Mouse (Mus musculus): ENCODE measurements around the gene Rd3l.

Rd3l gene

DNA sequence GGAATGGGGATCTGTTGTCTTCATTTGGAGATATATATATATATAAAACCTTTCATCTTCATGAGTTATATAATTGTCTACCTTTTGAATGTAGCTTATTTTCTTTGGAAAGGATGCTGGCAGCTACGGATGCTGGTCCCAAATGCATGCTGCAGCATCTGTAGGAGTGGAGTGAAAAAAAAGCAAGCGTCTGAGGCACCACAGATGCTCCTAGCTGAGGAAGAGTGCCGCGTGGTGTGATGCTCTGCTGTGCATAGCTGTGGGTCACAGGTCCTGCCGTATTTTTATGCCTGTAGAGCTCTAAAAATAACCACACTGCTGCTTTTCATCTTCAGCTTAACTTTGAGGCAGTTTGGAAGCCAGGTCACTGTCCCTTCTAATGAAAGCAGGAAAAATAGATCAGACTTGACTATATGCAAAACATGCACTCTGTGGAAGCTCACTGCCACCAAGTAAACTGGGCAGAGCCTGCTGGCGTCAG lies at the start of gene Rd3l:
Rd3l (minus strand) TSS at position 431 of the 481 bp plus-strand sequence.
- DNase-seq (ENCODE audit: low spot score) = no peak

DNA sequence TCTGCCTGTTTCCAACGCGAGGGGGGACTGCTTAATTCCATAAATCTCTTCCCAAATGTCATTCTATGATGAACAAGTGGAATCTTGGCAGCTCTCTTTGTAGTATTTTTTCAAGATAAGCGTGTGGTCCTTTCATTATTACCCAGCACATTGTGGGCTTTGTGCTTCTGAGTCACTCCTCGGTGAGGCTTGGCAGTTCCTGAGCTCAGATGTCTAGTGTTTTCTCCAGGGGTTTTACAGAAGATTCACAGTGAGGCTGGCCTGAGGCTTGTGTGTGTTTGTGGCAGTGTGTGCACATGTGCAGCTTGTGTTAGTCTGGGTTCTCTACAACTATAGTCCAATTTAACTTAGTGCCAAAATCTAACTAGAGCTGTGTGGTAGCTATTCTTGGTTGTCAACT lies 46.3 kb upstream of the Rd3l start:
- no peak for DNase-seq (ENCODE audit: low spot score)

DNA sequence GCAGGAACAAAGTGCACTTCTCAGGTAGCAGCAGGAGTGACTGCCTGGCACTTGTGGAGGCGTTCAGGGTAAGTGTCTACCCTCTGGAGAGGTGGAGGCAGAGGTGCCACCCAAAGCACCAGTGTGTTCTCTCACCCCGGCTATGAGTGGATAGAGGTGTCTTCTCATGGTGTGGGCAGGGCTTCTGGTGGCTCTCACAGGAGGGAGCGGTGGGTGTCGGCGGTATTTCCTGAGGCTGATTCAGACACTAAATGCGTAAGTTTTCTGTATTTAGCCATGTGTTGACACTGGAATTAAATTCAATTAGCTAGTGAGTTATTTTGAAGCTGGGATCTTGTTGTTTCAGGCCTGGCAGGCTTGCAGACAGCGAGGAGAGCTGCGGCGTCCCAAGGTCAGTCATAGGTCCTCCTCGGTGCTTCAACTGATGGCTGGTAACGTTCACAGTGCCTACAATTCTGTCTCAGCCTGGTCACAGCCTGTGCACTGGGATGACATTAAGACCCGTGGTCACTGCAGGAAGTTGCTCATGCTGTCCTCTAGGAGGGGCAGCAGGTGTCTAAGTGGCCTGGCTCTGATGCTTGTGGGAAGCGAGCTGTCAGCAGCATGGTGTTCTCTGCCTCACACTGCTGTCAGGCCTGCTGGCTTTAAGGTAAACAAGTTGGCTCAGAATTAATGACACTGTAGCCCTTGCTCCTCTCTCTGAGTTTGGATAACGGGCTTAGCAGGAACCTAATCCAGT lies 45.0 kb upstream of the Rd3l start:
- DNase-seq (ENCODE audit: low spot score) = no peak

DNA sequence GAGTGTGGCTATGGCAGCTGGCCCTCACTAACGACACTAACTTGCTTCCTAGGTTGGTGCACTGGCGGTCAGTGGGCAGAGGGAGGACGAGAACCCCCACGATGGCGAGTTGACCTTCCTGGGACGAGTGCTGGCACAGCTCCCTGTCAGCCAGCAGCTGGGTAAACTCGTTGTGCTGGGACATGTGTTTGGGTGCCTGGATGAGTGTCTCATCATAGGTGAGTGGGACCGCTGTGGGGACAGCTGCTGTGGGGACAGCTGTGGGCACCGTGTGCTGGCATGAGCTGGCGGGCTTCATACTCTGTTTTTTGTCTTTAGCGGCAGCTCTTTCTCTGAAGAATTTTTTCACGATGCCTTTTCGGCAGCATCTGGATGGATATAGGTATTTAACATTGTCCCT lies 44.3 kb upstream of the Rd3l start:
- DNase-seq (ENCODE audit: low spot score) = no peak

DNA sequence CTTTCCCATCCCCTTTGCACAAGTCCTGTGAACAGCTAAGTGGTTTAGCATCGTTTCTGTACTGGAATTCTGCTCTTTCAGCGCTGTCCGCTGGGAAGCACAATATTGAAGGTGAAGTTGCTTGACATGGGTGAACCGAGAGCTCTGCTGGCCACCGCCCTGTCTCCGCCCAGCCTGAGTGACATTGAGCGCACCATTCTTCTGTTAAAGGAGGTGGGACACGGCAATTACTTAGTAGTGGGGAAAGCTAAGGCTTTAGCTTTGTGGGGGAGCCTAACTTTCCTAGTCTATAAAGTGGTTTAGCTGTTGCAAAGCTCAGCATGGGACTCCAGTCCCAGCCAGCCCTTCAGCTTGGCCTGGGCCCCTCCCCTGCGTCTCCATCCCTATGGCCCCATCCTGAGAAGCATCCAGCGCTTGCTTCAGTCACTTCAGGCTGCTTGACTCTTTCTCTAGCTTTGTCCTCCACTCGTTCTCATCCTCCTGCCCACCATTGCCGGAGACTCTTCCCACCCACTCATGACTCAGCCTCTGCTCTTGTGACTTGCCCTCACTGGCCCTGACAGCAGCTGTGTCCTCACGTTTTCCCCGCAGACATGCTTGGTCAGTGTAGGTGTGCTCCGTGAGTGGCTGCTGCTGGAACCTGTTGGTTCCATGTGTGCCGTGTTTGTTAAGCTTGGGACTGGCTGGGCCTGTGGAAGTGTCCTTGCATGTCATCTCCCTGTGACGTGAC lies 43.6 kb upstream of the Rd3l start:
- no peak for DNase-seq (ENCODE audit: low spot score)

DNA sequence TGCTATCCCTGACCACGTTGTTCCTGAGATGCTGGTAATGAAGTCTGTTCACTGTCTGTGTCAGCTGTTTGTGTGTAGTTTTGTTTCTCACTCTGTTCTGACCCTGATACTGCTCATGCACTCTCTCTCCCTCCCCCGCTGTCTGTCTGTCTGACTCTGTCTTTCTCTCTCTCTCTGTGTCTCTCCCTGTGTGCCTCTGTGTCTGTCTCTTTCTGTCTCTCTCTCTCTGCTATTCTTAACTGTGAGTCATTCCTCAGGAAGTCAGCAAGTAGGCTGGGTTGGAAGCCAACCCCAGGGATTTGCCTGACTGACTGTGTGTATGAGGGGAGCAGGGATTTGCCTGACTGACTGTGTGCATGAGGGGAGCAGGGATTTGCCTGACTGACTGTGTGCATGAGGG lies 42.2 kb upstream of the Rd3l start:
- DNase-seq (ENCODE audit: low spot score) = no peak

DNA sequence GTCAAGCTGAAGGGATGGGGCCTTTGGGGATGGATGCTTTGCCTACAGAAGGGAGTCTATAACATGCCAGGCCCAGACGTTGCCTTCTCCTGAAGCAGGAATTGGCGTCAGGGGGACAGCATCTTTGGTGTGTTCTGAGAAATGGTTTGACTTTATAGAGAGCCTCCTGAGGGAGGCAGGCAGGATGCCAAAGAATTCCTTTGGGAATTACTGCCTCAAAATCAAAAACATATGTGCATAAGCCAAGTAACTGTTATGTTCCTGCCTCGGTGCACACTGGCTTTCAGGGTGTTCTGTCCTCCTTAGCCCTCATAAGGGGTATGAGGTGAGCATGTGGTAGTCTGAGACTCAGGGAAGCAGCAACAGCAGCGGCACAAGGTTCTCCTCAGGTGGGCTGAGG lies 35.2 kb upstream of the Rd3l start:
- DNase-seq (ENCODE audit: low spot score) = no peak

DNA sequence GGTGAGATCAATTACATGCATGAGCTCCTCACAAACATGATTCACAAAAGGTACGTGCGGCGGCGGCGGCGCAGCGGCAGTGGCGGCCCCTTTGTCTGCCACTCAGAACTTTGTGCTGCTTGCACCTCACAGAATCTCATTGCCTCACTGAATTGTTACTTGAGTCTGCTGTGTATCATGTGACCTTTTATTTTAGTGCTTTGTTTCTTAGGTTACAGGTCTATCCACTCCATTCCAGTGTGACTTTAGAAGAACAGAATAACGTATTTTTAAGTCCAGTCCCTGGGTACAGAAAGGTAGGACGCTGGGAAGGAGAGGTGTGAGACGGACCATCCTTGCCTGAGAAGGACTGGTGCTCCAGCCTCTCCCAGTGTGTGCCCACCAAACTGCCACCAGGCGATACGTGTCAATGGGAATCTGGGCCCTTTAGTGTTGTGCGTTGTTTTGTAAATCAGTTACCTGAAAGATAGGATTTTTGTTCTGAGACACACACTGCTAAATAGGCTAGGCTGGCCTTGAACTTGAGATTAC lies 32.2 kb upstream of the Rd3l start:
- no peak for DNase-seq (ENCODE audit: low spot score)

DNA sequence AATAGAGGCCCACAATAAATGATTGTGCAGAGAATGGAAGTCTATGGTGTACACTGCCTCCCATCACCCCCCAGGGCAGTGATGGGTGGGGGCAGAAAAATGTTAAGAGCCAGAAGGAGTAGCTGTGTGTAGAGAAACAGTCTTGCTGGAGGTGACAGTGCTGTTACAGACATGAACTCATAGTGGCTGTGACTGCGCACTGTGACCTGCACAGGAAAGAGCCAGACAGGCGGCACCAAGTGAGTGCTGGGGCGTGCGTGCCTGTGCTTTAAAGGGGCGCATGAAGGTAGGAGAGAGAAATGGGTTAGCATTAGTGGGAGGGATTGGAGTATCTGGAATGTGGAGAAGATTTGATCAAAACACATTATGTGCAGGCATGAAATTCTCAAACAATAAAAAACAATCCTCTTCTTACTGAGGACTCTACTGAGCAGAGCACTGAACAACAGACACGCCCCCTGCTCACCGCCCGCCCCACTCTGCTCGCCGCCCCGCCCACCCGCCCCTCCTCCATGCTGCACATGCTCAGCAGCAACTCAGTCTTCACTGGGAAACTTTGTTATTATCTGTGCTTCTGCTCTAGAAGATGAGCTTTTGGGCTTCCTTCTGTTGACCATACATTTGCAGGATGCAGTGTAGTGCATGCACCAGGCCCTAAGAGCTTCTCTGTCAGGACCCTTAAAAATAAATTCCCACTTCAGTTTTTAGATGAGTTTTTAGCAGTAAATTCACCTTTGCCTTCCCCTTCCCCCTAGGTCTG lies 31.6 kb upstream of the Rd3l start:
- DNase-seq (ENCODE audit: low spot score) = no peak

DNA sequence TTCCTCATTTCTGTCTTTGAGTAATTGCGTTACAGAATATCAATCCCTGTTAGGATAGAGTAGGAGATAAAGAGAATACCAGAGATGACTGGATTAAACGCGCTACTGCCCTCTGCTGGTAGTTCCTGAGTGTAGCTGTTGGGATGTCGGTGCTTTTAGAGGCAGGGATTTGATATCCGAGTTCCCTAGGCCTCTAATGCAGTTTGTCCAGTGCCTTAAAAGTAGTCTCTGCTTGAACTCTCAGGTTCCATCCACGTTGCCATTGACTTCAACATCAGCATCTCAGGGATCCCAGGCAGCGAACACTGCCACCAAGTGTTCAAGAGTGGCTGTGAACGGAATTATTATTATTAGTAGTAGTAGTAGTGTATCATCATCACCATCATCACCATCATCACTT lies 20.1 kb upstream of the Rd3l start:
- peak; percentile 80 for DNase-seq (ENCODE audit: low spot score)

DNA sequence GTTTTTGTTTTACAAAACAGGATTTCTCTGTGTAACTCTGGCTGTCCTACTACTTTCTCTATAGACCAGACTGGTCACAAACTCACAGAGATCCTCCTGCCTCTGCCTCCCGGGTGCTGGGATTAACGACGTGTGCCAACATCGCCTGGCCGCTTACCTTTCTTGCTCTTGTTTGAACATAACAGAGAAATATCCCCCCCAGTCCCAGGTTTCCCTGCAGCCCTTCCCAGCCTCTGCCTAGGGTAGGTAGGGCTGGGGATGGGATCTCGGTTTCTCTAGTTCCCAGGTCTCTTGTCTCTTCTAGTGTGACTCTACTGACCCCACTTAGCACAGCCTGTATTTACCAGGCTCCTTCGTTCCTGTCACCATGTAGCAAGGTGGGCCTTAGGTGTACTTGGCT lies 18.6 kb upstream of the Rd3l start:
- no peak for DNase-seq (ENCODE audit: low spot score)

DNA sequence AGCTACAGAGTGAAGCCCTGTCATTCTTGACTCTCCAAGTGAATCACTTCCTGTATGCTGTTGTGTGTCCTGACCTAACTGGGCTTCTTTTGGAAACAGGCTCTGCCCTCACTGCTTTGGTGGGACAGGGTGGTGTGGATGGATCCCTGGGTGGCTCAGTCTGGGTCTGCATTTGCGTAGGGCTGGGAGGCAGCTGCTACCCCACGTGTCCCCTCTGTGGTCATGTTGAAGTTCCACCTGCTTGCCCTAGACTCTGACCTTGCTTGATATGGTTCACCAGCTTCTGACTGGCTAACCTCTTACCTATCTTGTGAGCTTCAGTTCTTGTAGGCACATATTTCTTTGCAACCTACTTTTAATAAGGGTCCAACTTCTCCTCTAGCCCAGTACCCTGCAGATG lies 14.0 kb upstream of the Rd3l start:
- DNase-seq (ENCODE audit: low spot score) = no peak

DNA sequence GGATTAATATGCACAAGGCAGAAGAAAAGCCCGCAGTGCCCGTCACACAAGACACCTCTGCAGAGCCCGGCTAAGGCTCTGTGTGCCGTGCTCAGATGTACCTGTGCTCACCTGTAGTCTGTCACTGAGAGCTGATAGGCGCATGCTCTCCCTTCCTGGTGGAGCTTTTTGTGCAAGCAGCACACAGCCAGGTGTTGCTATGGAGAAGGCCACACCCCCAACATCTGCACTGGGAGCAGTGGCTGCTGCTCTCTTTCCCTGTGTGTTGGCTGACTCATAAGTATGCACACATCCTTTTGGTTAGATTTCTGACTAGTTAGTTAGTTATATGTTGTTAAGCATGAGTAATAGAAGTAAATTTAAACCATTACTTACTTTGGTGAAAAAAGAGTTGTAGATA lies 11.5 kb upstream of the Rd3l start:
- DNase-seq (ENCODE audit: low spot score) = no peak

DNA sequence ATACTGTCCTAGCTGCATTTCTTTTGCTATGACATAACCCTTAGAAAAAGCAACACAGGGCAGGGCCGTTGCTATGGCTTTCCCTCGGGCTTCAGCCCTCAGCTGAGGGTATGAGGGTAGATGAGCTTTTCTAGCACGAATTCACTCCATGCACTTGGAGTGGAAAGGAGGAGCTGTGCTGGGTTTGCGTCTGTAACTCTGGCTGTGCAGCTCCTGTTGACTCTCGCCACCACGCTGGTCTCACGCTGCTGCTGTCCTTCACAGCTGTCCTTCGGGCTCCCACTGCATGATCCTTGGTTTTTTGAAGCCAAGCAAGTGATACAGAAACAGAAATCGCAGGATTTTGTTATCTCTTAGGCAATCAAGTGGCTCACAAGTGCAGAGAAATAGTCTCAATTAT lies 5.6 kb upstream of the Rd3l start:
- no peak for DNase-seq (ENCODE audit: low spot score)

DNA sequence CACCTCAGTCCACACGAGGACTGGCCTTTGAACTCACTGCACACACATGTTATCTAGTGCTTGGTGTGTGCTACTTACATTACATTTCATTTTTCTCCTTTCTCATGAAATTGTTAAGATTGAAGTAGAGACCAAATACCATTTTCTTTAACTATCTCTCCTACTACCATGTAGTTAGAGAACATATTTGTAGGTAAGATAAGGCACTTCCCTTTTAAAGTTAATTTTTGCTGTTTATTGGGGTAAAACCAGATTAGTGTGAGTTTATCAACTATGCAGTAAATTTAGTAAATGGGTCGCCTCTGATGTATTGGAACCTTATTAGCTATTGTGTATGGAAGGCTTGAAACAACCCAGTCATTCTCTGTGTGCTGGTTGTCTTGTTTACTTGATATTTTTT lies 2.0 kb upstream of the Rd3l start:
- no peak for DNase-seq (ENCODE audit: low spot score)

DNA sequence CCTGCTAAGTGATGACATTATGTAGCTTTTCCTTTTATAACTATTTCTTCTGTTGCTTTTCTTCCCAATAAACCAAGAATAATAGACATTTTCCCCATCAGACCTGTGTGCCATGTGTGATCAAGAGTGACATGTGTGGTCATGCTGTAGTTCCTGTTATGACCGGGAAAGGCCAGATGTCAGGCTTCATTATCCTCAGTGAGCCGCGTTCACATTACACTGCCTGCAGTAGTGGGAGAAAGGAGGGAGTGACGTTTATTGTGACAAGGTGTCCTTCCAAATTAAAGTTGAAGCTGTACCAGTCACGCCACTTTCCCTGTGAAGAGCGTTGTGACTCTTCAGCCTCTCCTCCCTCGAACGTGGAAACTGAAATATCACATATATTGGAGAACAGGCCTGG lies 714 bp upstream of the Rd3l start:
- DNase-seq (ENCODE audit: low spot score) = no peak

DNA sequence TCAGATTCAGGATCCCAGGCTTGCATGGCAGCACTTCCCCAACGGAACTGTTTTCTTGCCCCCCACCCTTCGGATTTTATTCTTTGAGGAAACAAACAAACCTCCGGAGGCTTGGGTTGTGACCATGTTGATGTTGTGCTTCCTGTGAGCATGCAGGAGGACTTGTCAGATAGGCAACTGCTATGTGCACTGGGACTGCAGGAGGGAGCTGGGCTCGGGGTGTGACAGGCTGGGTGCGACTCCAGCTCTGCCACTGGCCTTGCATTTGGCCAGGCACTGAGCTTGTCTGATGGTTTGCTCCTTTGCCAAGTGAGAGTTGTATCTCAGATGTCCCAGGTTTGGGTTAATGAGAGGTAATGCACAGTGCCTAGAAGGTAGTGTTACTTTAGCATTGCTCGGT lies 2.8 kb downstream of the Rd3l start:
- no peak for DNase-seq (ENCODE audit: low spot score)

DNA sequence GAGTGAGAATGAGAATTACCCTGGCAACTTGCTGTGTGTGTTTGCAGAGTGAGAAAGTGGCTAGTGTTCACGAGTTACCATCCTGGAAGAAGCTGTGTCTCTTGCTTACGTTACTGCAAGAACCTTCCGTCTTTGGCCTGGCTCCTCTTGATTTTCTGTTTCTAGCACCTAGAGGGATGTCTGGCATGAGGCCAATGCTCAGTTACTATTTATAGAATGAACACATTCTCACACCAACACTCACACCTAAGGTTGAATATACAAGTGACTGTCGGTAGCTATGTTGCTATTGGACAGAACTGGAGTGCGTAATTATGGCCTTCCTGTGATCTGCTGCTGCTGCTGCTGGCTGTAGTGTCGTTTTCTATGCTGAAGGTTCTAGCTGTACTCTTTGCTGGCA lies 4.0 kb downstream of the Rd3l start:
- DNase-seq (ENCODE audit: low spot score) = no peak

DNA sequence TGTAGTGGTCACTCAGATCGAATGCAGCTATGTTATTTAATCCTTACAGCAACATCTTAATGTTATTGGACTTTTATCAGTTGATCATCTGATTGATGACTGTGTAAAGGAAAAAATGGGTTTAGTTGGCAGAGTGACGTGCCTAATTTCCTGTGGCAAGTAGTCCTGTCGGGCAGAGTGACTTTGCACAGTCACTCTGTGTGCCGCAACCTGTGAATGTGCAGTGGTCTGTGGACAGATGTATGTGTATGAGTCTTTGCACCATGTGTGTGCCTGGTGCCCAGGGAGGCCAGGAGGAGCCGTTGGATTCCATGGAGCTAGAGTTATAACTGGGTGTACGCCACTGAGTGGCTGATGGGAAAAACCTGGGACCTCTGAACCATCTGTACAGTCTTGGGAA lies 6.5 kb downstream of the Rd3l start:
- no peak for DNase-seq (ENCODE audit: low spot score)

DNA sequence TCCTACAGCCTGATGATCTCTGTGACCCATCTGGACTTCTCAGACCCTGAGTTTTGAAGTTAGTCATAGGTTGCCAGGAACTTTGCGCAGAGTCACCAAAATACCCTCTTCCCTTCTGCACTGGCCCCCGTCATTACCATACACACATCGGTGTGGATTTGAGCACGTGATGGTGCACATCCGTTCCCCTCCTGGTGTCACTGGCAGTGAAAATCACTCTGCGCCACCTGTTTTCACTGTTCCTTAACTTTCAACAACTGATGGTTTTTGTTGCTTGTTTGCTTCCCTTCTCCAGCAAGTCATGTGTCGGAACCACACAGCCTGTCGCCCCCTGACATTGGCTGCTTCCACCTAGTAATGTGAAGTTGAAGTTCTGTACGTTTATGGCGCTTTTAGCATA lies 8.6 kb downstream of the Rd3l start:
- no peak for DNase-seq (ENCODE audit: low spot score)

DNA sequence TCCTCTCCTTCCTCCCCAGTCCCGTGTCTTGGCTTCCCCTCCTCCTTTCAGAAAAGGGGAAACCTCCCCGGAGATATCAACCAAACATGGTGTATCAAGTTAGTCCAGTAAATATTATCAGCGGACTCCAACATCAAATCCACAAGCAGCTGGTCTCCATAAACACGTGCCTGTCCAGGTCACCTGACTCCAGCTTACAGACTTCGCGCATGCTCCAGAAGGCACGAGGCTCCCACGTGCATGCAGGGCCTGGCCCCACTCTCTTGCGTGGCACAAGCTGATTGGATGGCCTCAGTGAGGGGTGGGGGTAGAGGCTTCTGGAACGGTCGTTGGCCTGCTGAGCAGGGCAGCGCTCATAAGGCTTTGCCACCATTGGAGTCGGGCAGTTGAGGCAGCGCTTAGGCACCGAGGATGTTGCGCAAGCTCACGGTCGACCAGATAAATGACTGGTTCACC lies 9.9 kb downstream of the Rd3l start, which contains the start of gene Tdrd9:
Tdrd9 (plus strand) TSS at position 329 of the 456 bp plus-strand sequence.
- no peak for DNase-seq (ENCODE audit: low spot score)

DNA sequence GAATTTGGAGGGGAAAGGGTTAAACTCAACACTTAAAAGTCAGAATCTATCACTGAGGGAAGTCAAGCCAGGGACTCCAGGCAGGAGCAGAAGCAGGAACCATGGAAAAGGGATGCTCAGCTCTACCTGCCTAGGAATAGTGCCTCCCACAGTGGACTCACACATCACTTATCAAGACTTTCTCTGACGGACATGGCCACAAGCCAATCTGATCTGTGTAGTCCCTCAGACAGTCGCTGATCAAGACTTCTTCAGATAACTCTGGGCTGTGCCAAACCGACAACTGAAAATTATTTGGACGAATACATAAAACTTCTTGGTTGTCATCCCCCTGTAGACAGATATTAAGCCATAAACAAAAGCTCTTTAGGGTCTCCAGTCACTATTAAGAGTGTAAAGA lies 11.0 kb downstream of the Rd3l start:
- DNase-seq (ENCODE audit: low spot score) = no peak
